Mouse (Mus musculus): ENCODE measurements around the gene Dcun1d3. TPM values are rescaled to one million over a fixed set of nuclear protein-coding genes. Genes with fewer than 3 reads are reported as not detected.

Dcun1d3 gene
- total and polyA plus RNA-seq, 3 experiments: 3.2 to 5.2 (median 4.2) TPM

- Histone ChIP-seq H3K79me2 (replicated peaks; ENCODE audit: control insufficient read depth, extremely low read depth, insufficient read depth, poor library complexity, severe bottlenecking) (no peaks in the 10 kb centered on the region; the same call in 1 of the 2 replicates), H3K4me3 (replicated peaks in 1 of 3; ENCODE audit: low read depth in 2 of 3, low read length in 2 of 3, poor library complexity in 1 of 3) (no peak overlapping the region), H3K4me1 (ENCODE audit: control insufficient read depth in 1 of 2, insufficient read depth in 2 of 2) (peaks cover 2 to 37% of the 10 kb centered on the region in 2 experiments; a peak in 3 of 4 replicates), H3K27ac (ENCODE audit: insufficient read depth, low read depth) (no peak overlapping the region), H3K27me3 (replicated peaks) (no peaks in the 10 kb centered on the region), H3K9ac (ENCODE audit: insufficient read depth, low read depth) (no peak overlapping the region), H3K9me3 (replicated peaks; ENCODE audit: low read length) (no peaks in the 10 kb centered on the region), H3K36me3 (replicated peaks in 1 of 2; ENCODE audit: control insufficient read depth in 1 of 2, insufficient read depth in 1 of 2, low read length in 1 of 2) (peaks cover 0 to 5% of the 10 kb centered on the region in 2 experiments), H3K4me2 (ENCODE audit: insufficient read depth, low read depth, poor library complexity, severe bottlenecking) (no peak overlapping the region)
- dilution Hi-C loops (cut with MboI; ENCODE audit: extremely low pct_ligation_motif_present, extremely low pct_unique_long_range_greater_than_20kb, low sequenced_read_pairs) (no loop called here), in situ Hi-C loops (cut with MboI; ENCODE audit: low pct_ligation_motif_present, low pct_unique_long_range_greater_than_20kb, low sequenced_read_pairs) (no loop called here)
- TF ChIP-seq POLR2A (IDR thresholded peaks at IDR 0.05; ENCODE audit: low read depth, low read length) (no peak), RAD21 (IDR thresholded peaks at IDR 0.05; ENCODE audit: low read depth, low read length) (no peak), NELFE (IDR thresholded peaks at IDR 0.05; ENCODE audit: low read depth, low read length) (no peak), USF2 (conservative IDR thresholded peaks at IDR 0.05; ENCODE audit: low read depth, low read length) (no peak), E2F4 (IDR thresholded peaks at IDR 0.05; ENCODE audit: insufficient replicate concordance, low read depth, low read length) (no peak), ELF1 (IDR thresholded peaks at IDR 0.05; ENCODE audit: low read depth, low read length) (no peak), TBP (conservative IDR thresholded peaks at IDR 0.05; ENCODE audit: low read depth, low read length) (no peak), USF1 (IDR thresholded peaks at IDR 0.05; ENCODE audit: low read depth, low read length) (no peak)
- DNase-seq (ENCODE audit: extremely low read depth): no peak
These were observed 1.5 kb upstream of the Dcun1d3 start for GRCm38 (mm10) chr7:119897521-119898109.

GRCm38 (mm10) chr7:119894818-119895544 lies 1.1 kb downstream of the Dcun1d3 start:
- Histone ChIP-seq H3K9ac (ENCODE audit: insufficient read depth, low read depth) (peak overlapping the region; percentile 73), H3K27me3 (replicated peaks) (no peaks in the 10 kb centered on the region), H3K36me3 (replicated peaks in 1 of 2; ENCODE audit: control insufficient read depth in 1 of 2, insufficient read depth in 1 of 2, low read length in 1 of 2) (peaks cover 0 to 7% of the 10 kb centered on the region in 2 experiments), H3K4me2 (ENCODE audit: insufficient read depth, low read depth, poor library complexity, severe bottlenecking) (peak overlapping the region; percentile 73), H3K4me1 (ENCODE audit: control insufficient read depth in 1 of 2, insufficient read depth in 2 of 2) (peaks cover 2 to 36% of the 10 kb centered on the region in 2 experiments; a peak in 3 of 4 replicates), H3K4me3 (replicated peaks in 1 of 3; ENCODE audit: low read depth in 2 of 3, low read length in 2 of 3, poor library complexity in 1 of 3) (peak overlapping the region; percentile 73 to 88 (median 81)), H3K27ac (ENCODE audit: insufficient read depth, low read depth) (no peak overlapping the region), H3K79me2 (replicated peaks; ENCODE audit: control insufficient read depth, extremely low read depth, insufficient read depth, poor library complexity, severe bottlenecking) (no peaks in the 10 kb centered on the region; the same call in 1 of the 2 replicates), H3K9me3 (replicated peaks; ENCODE audit: low read length) (no peaks in the 10 kb centered on the region)
- no peak for TF ChIP-seq EP300 (IDR thresholded peaks at IDR 0.05; ENCODE audit: low read length)
- TF ChIP-seq CTCF (conservative IDR thresholded peaks at IDR 0.05 in 1 of 2, IDR thresholded peaks at IDR 0.05 in 1 of 2; ENCODE audit: low read depth in 2 of 2, low read length in 2 of 2): no peak
- TF ChIP-seq SIN3A (IDR thresholded peaks at IDR 0.05; ENCODE audit: low read length): 0 out of 2 replicates have a peak, but pooled peaks have one; percentile 32
- TF ChIP-seq POLR2A (IDR thresholded peaks at IDR 0.05; ENCODE audit: low read depth, low read length): no peak
- TF ChIP-seq SMC3 (IDR thresholded peaks at IDR 0.05; ENCODE audit: low read depth, low read length): no peak
- no peak for TF ChIP-seq E2F4 (IDR thresholded peaks at IDR 0.05; ENCODE audit: insufficient replicate concordance, low read depth, low read length)
- DNase-seq (ENCODE audit: extremely low read depth): no peak
- in situ Hi-C loops (cut with MboI; ENCODE audit: low pct_ligation_motif_present, low pct_unique_long_range_greater_than_20kb, low sequenced_read_pairs) (no loop called here), dilution Hi-C loops (cut with MboI; ENCODE audit: extremely low pct_ligation_motif_present, extremely low pct_unique_long_range_greater_than_20kb, low sequenced_read_pairs) (no loop called here)
